Mouse (Mus musculus) small intestine, adult 2 months (tissue): ENCODE results near the gene Szrd1. TPM values are rescaled to one million over a fixed set of nuclear protein-coding genes. Genes with fewer than 3 reads are reported as not detected.

ENCODE experiments used
- H3K27ac ChIP-seq: fragments of 200-500 bp; 2 replicates; pipeline ENCODE4 v1.5.1; 2012; ENCODE audit warnings: low read depth, low read length, control low read depth, inconsistent platforms; ENCODE audit not compliant: insufficient read depth
- H3K27me3 ChIP-seq: fragments of 200-500 bp; 2 replicates; pipeline ENCODE4 v1.6.1; 2012; ENCODE audit warnings: mild to moderate bottlenecking, moderate library complexity, low read length, inconsistent platforms; ENCODE audit not compliant: control insufficient read depth, insufficient read depth
- H3K36me3 ChIP-seq: fragments of 200-500 bp; 2 replicates; pipeline ENCODE4 v1.6.1; 2012; ENCODE audit warnings: mild to moderate bottlenecking, low read length, control low read depth, inconsistent platforms; ENCODE audit not compliant: control insufficient read depth, insufficient read depth
- H3K4me1 ChIP-seq: fragments of 200-500 bp; 2 replicates; pipeline ENCODE4 v1.6.1; 2012; ENCODE audit warnings: low read length, inconsistent platforms, mixed read lengths; ENCODE audit not compliant: control insufficient read depth, insufficient read depth, insufficient read length
- H3K4me3 ChIP-seq: fragments of 200-500 bp; 2 replicates; pipeline ENCODE4 v1.5.1; 2012; ENCODE audit warnings: low read depth, mild to moderate bottlenecking, control low read depth, inconsistent platforms, low read length, moderate library complexity
- CTCF ChIP-seq: fragments of 200-500 bp; IDR thresholded peaks from 2 replicates; pipeline ENCODE4 v1.5.1; 2012; ENCODE audit warnings: low read depth, mild to moderate bottlenecking, control low read depth, inconsistent platforms, low read length, moderate library complexity, mixed read lengths; ENCODE audit not compliant: insufficient replicate concordance, insufficient read length; ENCODE audit errors: extremely low read depth
- POLR2A ChIP-seq: fragments of 200-500 bp; IDR thresholded peaks from 2 replicates; pipeline ENCODE4 v1.6.1; 2012; ENCODE audit warnings: low read depth, mild to moderate bottlenecking, control low read depth, inconsistent platforms, low read length, moderate library complexity
- WGBS: fragments of 180-500 bp; shearing (Covaris S2); methylation state at CpG from one replicate; pipeline ENCODE4 v1.1.7; 2018; 5-methylcytosine and 5-hydroxymethylcytosine counted together
- polyA plus RNA-seq: library from polyadenylated mRNA; depleted of rRNA; stranded (reverse); fragments of >200 nt; gene quantifications from 2 replicates; pipeline ENCODE4 v1.2.3, GENCODE M21; 2012; rRNA removed

Gene Szrd1
- polyA plus RNA-seq, 1 experiment = 52.5 TPM

- Histone ChIP-seq H3K27ac (no peak overlapping the region), H3K4me3 (no peak overlapping the region), H3K27me3 (no peaks in the 10 kb centered on the region), H3K36me3 (peaks cover 56% of the 10 kb centered on the region), H3K4me1 (no peaks in the 10 kb centered on the region)
- WGBS = 72% methylated on average over 12 of the region's 12 CpGs
- TF ChIP-seq CTCF (no peak), POLR2A (no peak)
These were observed 72.7 kb downstream of the Szrd1 start for GRCm38 (mm10) chr4:141066709-141067515.

DNA sequence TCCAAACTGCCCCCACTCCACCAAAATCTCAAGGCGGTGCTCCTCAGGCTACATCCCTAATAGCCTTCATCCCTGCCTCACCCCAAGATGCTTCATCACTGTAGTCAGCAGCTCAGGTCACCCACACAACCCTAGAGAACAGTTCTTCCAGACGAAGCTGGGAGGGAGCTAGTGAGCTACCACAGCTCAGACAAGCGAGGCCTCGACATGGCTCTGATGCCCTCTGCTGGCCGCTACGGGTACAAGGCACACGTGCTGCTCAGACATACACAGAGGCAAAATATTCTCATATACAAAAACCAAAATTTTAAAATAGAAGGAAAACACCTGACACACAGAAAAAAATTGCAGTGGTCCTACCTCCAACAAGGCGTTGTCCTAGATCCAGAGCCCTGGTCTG lies 74.5 kb downstream of the Szrd1 start:
- 8% methylated on average over 8 of the region's 8 CpGs for WGBS
- TF ChIP-seq POLR2A (no peak), CTCF (peak; percentile 98)

DNA sequence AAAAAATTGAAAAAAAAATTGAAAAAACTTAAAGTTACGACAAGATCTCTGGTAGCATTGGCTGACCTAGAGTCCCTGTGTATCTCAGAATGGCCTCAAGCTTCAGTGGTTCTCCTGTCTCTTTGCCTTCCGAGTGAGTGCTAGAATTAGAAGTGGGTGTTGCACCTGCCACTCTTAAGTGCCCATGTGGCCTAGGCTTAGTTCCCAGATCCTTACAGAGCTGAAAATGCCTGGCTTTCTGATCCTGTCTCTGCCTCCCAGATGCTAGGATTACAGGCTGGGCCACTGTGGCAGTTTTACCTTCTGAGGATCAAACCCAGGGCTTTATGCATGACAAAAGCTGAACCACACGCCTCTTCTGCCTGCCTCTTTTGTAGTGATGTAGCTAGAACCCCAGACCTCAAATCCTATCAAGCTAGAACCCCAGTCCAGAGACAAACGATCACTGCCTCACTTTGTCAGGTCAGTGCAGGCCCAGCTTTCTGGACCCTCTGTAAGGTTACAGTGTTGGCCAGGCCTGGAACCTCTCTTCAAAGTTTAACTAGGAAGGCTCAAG lies 75.4 kb downstream of the Szrd1 start:
- H3K4me3 ChIP-seq = no peak overlapping the region
- 94% methylated on average over 4 of the region's 4 CpGs for WGBS
- H3K4me1 ChIP-seq = no peaks in the 10 kb centered on the region
- no peaks in the 10 kb centered on the region for H3K27me3 ChIP-seq
- peaks cover 33% of the 10 kb centered on the region for H3K36me3 ChIP-seq
- TF ChIP-seq POLR2A = no peak
- no peak for TF ChIP-seq CTCF
- no peak overlapping the region for H3K27ac ChIP-seq

More for the DNA sequence above, 74.5 kb downstream of the Szrd1 start:
- Histone ChIP-seq H3K36me3 (peaks cover 41% of the 10 kb centered on the region), H3K27me3 (no peaks in the 10 kb centered on the region), H3K27ac (no peak overlapping the region), H3K4me3 (no peak overlapping the region), H3K4me1 (no peaks in the 10 kb centered on the region)

Other genes starting within 250 kb of the Szrd1 start
- gene Padi2, start 233.4 kb downstream of the Szrd1 start, polyA plus RNA-seq = 2.3 and 5.3 TPM in 2 replicates
- gene Sdhb, start 178.6 kb downstream of the Szrd1 start, polyA plus RNA-seq = 304 and 515 TPM in 2 replicates
- gene Atp13a2, start 152.9 kb downstream of the Szrd1 start, polyA plus RNA-seq = 63.0 and 76.6 TPM in 2 replicates
- 8.8 and 13.7 TPM in 2 replicates for gene Mfap2, start 129.4 kb downstream of the Szrd1 start, polyA plus RNA-seq
- 4.7 and 7.3 TPM in 2 replicates for gene Crocc, start 79.2 kb downstream of the Szrd1 start, polyA plus RNA-seq
- 28.2 and 68.9 TPM in 2 replicates for gene Necap2, start 61.4 kb downstream of the Szrd1 start, polyA plus RNA-seq
- gene Spata21, start 51.4 kb downstream of the Szrd1 start, polyA plus RNA-seq = not detected in 2 replicates
- gene Fbxo42, start 8.1 kb upstream of the Szrd1 start, polyA plus RNA-seq = 6.6 and 13.1 TPM in 2 replicates
- gene Rsg1, start 74.2 kb upstream of the Szrd1 start, polyA plus RNA-seq = 0.51 and 0.81 TPM in 2 replicates
- 29.3 and 48.8 TPM in 2 replicates for gene Arhgef19, start 99.7 kb upstream of the Szrd1 start, polyA plus RNA-seq
- 28.3 and 86.3 TPM in 2 replicates for gene Epha2, start 161.5 kb upstream of the Szrd1 start, polyA plus RNA-seq
- gene Fam131c, start 228.4 kb upstream of the Szrd1 start, polyA plus RNA-seq = 0.77 and 1.8 TPM in 2 replicates